8 mouse cellular contexts compared by ENCODE assay signal in the genomic region with DNA sequence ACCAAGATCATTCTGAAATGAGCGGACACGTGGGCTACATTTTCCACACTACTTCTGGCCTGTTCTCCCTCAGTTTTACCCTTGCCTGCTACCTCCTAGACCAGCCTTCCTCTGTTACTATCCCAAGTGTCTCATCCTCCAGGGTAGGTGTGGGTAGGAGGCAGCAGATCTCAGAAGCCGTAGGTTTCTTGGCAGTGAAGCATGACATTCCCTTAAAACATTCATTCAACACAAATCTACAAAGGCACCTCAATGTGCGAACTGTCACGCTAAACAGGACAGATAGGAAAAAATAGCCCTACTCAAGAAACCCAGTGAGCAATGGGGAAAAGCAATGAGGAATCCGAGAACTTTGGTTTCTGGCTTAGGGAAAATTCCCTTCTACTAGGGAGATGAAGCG. TPM values are rescaled to one million over a fixed set of nuclear protein-coding genes. Genes with fewer than 3 reads are reported as not detected.
DNase-seq lines count a peak whose midpoint lies in the region; ATAC-seq and TF ChIP-seq lines count a peak whose summit lies in the region.

No protein-coding gene starts in this region.

- no peak overlapping the region for H3K4me2 ChIP-seq in heart, postnatal 0 days (ENCODE audit: low read depth, low read length)
- H3K4me2 ChIP-seq in hindbrain, embryonic 14.5 days (replicated peaks) = peak overlapping the region; percentile 99
- H3K4me2 ChIP-seq in midbrain, embryonic 14.5 days (ENCODE audit: low read length) = peak overlapping the region; percentile 99

- H3K4me3 ChIP-seq in heart, postnatal 0 days (ENCODE audit: low read depth, low read length) = no peak overlapping the region
- peak overlapping the region; percentile 65 for H3K4me3 ChIP-seq in hindbrain, embryonic 14.5 days (replicated peaks; ENCODE audit: low read length)
- H3K4me3 ChIP-seq in midbrain, embryonic 14.5 days (replicated peaks; ENCODE audit: low read depth, low read length) = peak overlapping the region; percentile 62

- peaks cover 15% of the 10 kb centered on the region for H3K36me3 ChIP-seq in heart, postnatal 0 days (replicated peaks; ENCODE audit: control insufficient read depth, insufficient read depth, low read length)
- peaks cover 29% of the 10 kb centered on the region for H3K36me3 ChIP-seq in hindbrain, embryonic 14.5 days (replicated peaks; ENCODE audit: control insufficient read depth, insufficient read depth)
- H3K36me3 ChIP-seq in midbrain, embryonic 14.5 days (ENCODE audit: control insufficient read depth, insufficient read depth, low read length) = peaks cover 24% of the 10 kb centered on the region

- intact Hi-C loops in heart, postnatal 25 days (cut with DNase I) = no loop called here

- no peak overlapping the region for H3K9ac ChIP-seq in heart, postnatal 0 days (replicated peaks; ENCODE audit: low read depth, low read length)
- peak overlapping the region; percentile 79 for H3K9ac ChIP-seq in hindbrain, embryonic 14.5 days
- H3K9ac ChIP-seq in midbrain, embryonic 14.5 days (replicated peaks; ENCODE audit: low read length) = peak overlapping the region; percentile 85; the same call in 1 of the 2 replicates

- H3K4me1 ChIP-seq in heart, postnatal 0 days (ENCODE audit: control insufficient read depth, insufficient read depth) = peaks cover 44% of the 10 kb centered on the region
- peaks cover 62% of the 10 kb centered on the region for H3K4me1 ChIP-seq in hindbrain, embryonic 14.5 days (replicated peaks; ENCODE audit: control insufficient read depth, insufficient read depth, low read length)
- peaks cover 60% of the 10 kb centered on the region for H3K4me1 ChIP-seq in midbrain, embryonic 14.5 days (ENCODE audit: control insufficient read depth, insufficient read depth, low read length)

- ATAC-seq in heart, postnatal 0 days (ENCODE audit: insufficient read depth, low read depth) = no peak
- no peak for ATAC-seq in hindbrain, embryonic 14.5 days (ENCODE audit: low FRiP score)
- no peak for ATAC-seq in midbrain, embryonic 14.5 days (ENCODE audit: low FRiP score, low TSS enrichment)

- H3K27ac ChIP-seq in heart, postnatal 0 days (ENCODE audit: low read depth) = peak overlapping the region; percentile 98; the same call in 1 of the 2 replicates
- peak overlapping the region; percentile 100; the same call in 1 of the 2 replicates for H3K27ac ChIP-seq in hindbrain, embryonic 14.5 days
- peak overlapping the region; percentile 100 for H3K27ac ChIP-seq in midbrain, embryonic 14.5 days (replicated peaks; ENCODE audit: low read depth, low read length)

- 54% methylated on average over 7 of the region's 7 CpGs for WGBS in heart, postnatal 0 days
- WGBS in hindbrain, embryonic 14.5 days = 57% methylated on average over 7 of the region's 7 CpGs
- WGBS in midbrain, embryonic 14.5 days = 58% methylated on average over 7 of the region's 7 CpGs

- H3K27me3 ChIP-seq in heart, postnatal 0 days (ENCODE audit: control insufficient read depth, insufficient read depth, low read length) = no peaks in the 10 kb centered on the region
- H3K27me3 ChIP-seq in hindbrain, embryonic 14.5 days (ENCODE audit: control insufficient read depth, insufficient read depth, low read length) = no peaks in the 10 kb centered on the region
- no peaks in the 10 kb centered on the region for H3K27me3 ChIP-seq in midbrain, embryonic 14.5 days (ENCODE audit: control insufficient read depth, insufficient read depth, low read length)

- no peak for TF ChIP-seq CTCF in heart, postnatal 0 days (IDR thresholded peaks at IDR 0.05; ENCODE audit: low read depth)

- H3K9me3 ChIP-seq in heart, postnatal 0 days (replicated peaks; ENCODE audit: control insufficient read depth, low read length) = no peaks in the 10 kb centered on the region
- no peaks in the 10 kb centered on the region for H3K9me3 ChIP-seq in hindbrain, embryonic 14.5 days (ENCODE audit: control insufficient read depth, low read length)
- H3K9me3 ChIP-seq in midbrain, embryonic 14.5 days (ENCODE audit: control insufficient read depth, low read length) = no peaks in the 10 kb centered on the region

- no peak for DNase-seq in heart, postnatal 0 days (ENCODE audit: low spot score)
- no peak for DNase-seq in heart, postnatal 25 days (ENCODE audit: low spot score)
- DNase-seq in brain, adult 2 months (ENCODE audit: low read depth, low spot score) = peak; percentile 74
- DNase-seq in hindbrain, embryonic 14.5 days (ENCODE audit: low spot score) = no peak
- no peak for DNase-seq in midbrain, embryonic 14.5 days
- DNase-seq in spleen, adult 18-20 months = no peak
- no peak for DNase-seq in retina, postnatal 1 day
- DNase-seq in right cerebral cortex, postnatal 25 days = no peak

- no peak for TF ChIP-seq EP300 in heart, postnatal 0 days (IDR thresholded peaks at IDR 0.05; ENCODE audit: low read depth)

RNA-seq across cellular contexts. Expression of a gene that starts 0.9 kb away (rescaled TPM):
- total RNA-seq in heart, postnatal 0 days (2014; rRNA removed; ENCODE audit: low replicate concordance) = 7.8 and 10.0 TPM in 2 replicates
- 23.0 and 23.6 TPM in 2 replicates for polyA plus RNA-seq in heart, postnatal 0 days (2015; fragmentation: Nextera tagmentation; extraction: Ambion mirVana)
- 10 to 100 TPM; 25.6 to 30.3 TPM for total RNA-seq in heart, postnatal 25 days (2021)
- polyA plus RNA-seq in hindbrain, embryonic 14.5 days (2014; fragmentation: Nextera tagmentation; extraction: Ambion mirVana) = 26.8 and 33.0 TPM in 2 replicates
- 41.1 and 41.2 TPM in 2 replicates for polyA plus RNA-seq in midbrain, embryonic 14.5 days (2014; fragmentation: Nextera tagmentation; extraction: Ambion mirVana)

RNA-seq across cellular contexts. Expression of a gene that starts 14.5 kb away (rescaled TPM):
- total RNA-seq in heart, postnatal 0 days (2014; rRNA removed; ENCODE audit: low replicate concordance) = 32.4 and 33.0 TPM in 2 replicates
- 59.7 and 62.5 TPM in 2 replicates for polyA plus RNA-seq in heart, postnatal 0 days (2015; fragmentation: Nextera tagmentation; extraction: Ambion mirVana)
- 10 to 100 TPM; 22.5 to 23.7 TPM for total RNA-seq in heart, postnatal 25 days (2021)
- polyA plus RNA-seq in hindbrain, embryonic 14.5 days (2014; fragmentation: Nextera tagmentation; extraction: Ambion mirVana) = 5.4 and 7.7 TPM in 2 replicates
- polyA plus RNA-seq in midbrain, embryonic 14.5 days (2014; fragmentation: Nextera tagmentation; extraction: Ambion mirVana) = 2.6 and 4.9 TPM in 2 replicates

RNA-seq across cellular contexts. Expression of a gene that starts 17.1 kb away (rescaled TPM):
- 14.2 and 17.6 TPM in 2 replicates for total RNA-seq in heart, postnatal 0 days (2014; rRNA removed; ENCODE audit: low replicate concordance)
- 16.7 and 18.6 TPM in 2 replicates for polyA plus RNA-seq in heart, postnatal 0 days (2015; fragmentation: Nextera tagmentation; extraction: Ambion mirVana)
- total RNA-seq in heart, postnatal 25 days (2021) = 10 to 100 TPM; 26.1 to 29.3 TPM
- 23.9 and 26.7 TPM in 2 replicates for polyA plus RNA-seq in hindbrain, embryonic 14.5 days (2014; fragmentation: Nextera tagmentation; extraction: Ambion mirVana)
- 17.0 and 24.8 TPM in 2 replicates for polyA plus RNA-seq in midbrain, embryonic 14.5 days (2014; fragmentation: Nextera tagmentation; extraction: Ambion mirVana)

RNA-seq across cellular contexts. Expression of a gene that starts 17.3 kb away (rescaled TPM):
- 64.9 and 93.4 TPM in 2 replicates for total RNA-seq in heart, postnatal 0 days (2014; rRNA removed; ENCODE audit: low replicate concordance)
- polyA plus RNA-seq in heart, postnatal 0 days (2015; fragmentation: Nextera tagmentation; extraction: Ambion mirVana) = 171 and 175 TPM in 2 replicates
- total RNA-seq in heart, postnatal 25 days (2021) = 10 to 100 TPM; 97.5 to 99.2 TPM
- 117 and 130 TPM in 2 replicates for polyA plus RNA-seq in hindbrain, embryonic 14.5 days (2014; fragmentation: Nextera tagmentation; extraction: Ambion mirVana)
- polyA plus RNA-seq in midbrain, embryonic 14.5 days (2014; fragmentation: Nextera tagmentation; extraction: Ambion mirVana) = 97.6 and 123 TPM in 2 replicates

RNA-seq across cellular contexts. Expression of a gene that starts 43.3 kb away (rescaled TPM):
- total RNA-seq in heart, postnatal 0 days (2014; rRNA removed; ENCODE audit: low replicate concordance) = 23.6 and 23.8 TPM in 2 replicates
- polyA plus RNA-seq in heart, postnatal 0 days (2015; fragmentation: Nextera tagmentation; extraction: Ambion mirVana) = 10.3 and 12.4 TPM in 2 replicates
- 10 to 100 TPM; 26.4 to 27.9 TPM for total RNA-seq in heart, postnatal 25 days (2021)
- polyA plus RNA-seq in hindbrain, embryonic 14.5 days (2014; fragmentation: Nextera tagmentation; extraction: Ambion mirVana) = 67.5 and 76.6 TPM in 2 replicates
- 77.5 and 80.8 TPM in 2 replicates for polyA plus RNA-seq in midbrain, embryonic 14.5 days (2014; fragmentation: Nextera tagmentation; extraction: Ambion mirVana)
